Mouse (Mus musculus) megakaryocyte-erythroid progenitor cell, adult 5-6 weeks (primary cell): ENCODE results near the gene Fmo6. TPM values are rescaled to one million over a fixed set of nuclear protein-coding genes. Genes with fewer than 3 reads are reported as not detected.

ENCODE experiments used
- total RNA-seq, 2 experiments: library from RNA; stranded (forward) in 1 of 2; stranded (reverse) in 1 of 2; fragments of 200-1000, 215-1000 nt in 1 of 2; fragments of >200 nt in 1 of 2; fragmentation: Nextera tagmentation in 1 of 2; gene quantifications; 2 replicates each; pipeline ENCODE4 v1.2.3; 2014 to 2017

Gene Fmo6
- total RNA-seq, 2 experiments from 2014 or later, result not detected

Other genes with a start within 250 kb of the Fmo6 start
- 251 and 298 TPM in 2 replicates for gene Prrc2c, start 197.0 kb downstream of the Fmo6 start, total RNA-seq (2014; fragmentation: Nextera tagmentation)
- 150 and 186 TPM in 2 replicates for gene Prrc2c, start 197.0 kb downstream of the Fmo6 start, total RNA-seq (2017)
- not detected in 2 replicates for gene Fmo4, start 123.5 kb downstream of the Fmo6 start, total RNA-seq (2014; fragmentation: Nextera tagmentation)
- gene Fmo4, start 123.5 kb downstream of the Fmo6 start, total RNA-seq (2017), result 0.42 TPM in 1 of 2 replicates, not detected in the other
- gene Fmo1, start 70.9 kb downstream of the Fmo6 start, total RNA-seq (2014; fragmentation: Nextera tagmentation), result not detected in 2 replicates
- not detected in 2 replicates for gene Fmo1, start 70.9 kb downstream of the Fmo6 start, total RNA-seq (2017)
- gene Fmo2, start 38.8 kb downstream of the Fmo6 start, total RNA-seq (2014; fragmentation: Nextera tagmentation), result not detected in 2 replicates
- gene Fmo2, start 38.8 kb downstream of the Fmo6 start, total RNA-seq (2017), result not detected in 2 replicates
- not detected in 2 replicates for gene Fmo3, start 47.0 kb upstream of the Fmo6 start, total RNA-seq (2014; fragmentation: Nextera tagmentation)
- not detected in 2 replicates for gene Fmo3, start 47.0 kb upstream of the Fmo6 start, total RNA-seq (2017)
- not detected in 2 replicates for gene Mroh9, start 148.2 kb upstream of the Fmo6 start, total RNA-seq (2014; fragmentation: Nextera tagmentation)
- not detected in 2 replicates for gene Mroh9, start 148.2 kb upstream of the Fmo6 start, total RNA-seq (2017)